Mouse (Mus musculus) neural tube, postnatal 0 days (tissue): ENCODE results near the gene H2-Q6. TPM values are rescaled to one million over a fixed set of nuclear protein-coding genes. Genes with fewer than 3 reads are reported as not detected.

Experiments used
- polyA plus RNA-seq: library from polyadenylated mRNA; unstranded; fragments of >200 nt; fragmentation: Nextera tagmentation; extraction: Ambion mirVana; gene quantifications from 2 replicates; pipeline ENCODE4 v1.2.1, GENCODE M21; 2015

H2-Q6 gene
- polyA plus RNA-seq = 0.92 and 1.9 TPM in 2 replicates

DNA sequence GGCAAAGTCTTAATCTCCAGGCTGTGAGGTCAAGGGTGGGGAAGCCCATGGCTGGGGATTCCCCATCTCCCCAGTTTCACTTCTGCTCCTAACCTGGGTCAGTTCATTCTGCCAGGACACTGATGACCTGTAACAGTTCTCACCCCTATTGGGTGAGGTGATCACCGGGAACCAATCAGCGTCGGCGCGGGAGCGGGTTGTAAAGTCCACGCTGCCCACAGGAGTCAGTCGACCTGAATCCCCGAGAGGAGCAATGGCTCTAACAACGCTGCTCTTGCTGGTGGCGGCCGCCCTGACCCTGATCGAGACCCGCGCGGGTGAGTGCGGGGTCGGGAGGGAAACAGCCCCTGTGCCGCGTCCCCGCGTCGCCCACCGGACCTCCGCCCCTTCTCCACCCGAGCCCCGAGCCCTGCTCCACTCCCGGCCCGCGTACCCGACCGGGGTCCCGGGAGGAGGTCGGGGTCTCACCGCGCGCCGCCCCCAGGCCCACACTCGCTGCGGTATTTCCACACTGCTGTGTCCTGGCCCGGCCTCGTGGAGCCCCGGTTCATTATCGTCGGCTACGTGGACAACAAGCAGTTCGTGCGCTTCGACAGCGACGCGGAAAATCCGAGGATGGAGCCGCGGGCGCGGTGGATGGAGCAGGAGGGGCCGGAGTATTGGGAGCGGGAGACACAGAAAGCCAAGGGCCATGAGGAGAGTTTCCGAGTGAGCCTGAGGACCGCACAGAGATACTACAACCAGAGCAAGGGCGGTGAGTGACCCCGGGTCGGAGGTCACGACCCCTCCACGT, at the start of gene H2-Q6:
Gene H2-Q6 (plus strand): TSS at position 227 of the 793 bp plus-strand sequence.

DNA sequence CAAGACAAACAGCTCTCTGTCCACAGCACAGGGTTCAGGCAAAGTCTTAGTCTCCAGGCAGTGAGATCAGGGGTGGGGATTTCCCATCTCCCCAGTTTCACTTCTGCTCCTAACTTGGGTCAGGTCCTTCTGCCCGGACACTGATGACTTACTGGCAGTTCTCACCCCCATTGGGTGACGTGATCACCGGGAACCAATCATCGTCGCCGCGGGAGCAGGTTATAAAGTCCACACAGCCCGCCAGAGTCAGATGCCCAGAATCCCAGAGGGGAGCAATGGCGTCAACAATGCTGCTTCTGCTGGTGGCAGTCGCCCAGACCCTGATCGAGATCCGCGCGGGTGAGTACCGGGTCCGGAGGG, 45.3 kb upstream of the H2-Q6 start, which contains the start of gene H2-Q4:
Gene H2-Q4 (plus strand): TSS at position 249 of the 360 bp plus-strand sequence.

GRCm38 (mm10) chr17:35438885-35439284, 14.2 kb downstream of the H2-Q6 start, which contains the start of gene H2-Q7:
Gene H2-Q7, plus strand, starts transcription at chr17:35439155.

DNA sequence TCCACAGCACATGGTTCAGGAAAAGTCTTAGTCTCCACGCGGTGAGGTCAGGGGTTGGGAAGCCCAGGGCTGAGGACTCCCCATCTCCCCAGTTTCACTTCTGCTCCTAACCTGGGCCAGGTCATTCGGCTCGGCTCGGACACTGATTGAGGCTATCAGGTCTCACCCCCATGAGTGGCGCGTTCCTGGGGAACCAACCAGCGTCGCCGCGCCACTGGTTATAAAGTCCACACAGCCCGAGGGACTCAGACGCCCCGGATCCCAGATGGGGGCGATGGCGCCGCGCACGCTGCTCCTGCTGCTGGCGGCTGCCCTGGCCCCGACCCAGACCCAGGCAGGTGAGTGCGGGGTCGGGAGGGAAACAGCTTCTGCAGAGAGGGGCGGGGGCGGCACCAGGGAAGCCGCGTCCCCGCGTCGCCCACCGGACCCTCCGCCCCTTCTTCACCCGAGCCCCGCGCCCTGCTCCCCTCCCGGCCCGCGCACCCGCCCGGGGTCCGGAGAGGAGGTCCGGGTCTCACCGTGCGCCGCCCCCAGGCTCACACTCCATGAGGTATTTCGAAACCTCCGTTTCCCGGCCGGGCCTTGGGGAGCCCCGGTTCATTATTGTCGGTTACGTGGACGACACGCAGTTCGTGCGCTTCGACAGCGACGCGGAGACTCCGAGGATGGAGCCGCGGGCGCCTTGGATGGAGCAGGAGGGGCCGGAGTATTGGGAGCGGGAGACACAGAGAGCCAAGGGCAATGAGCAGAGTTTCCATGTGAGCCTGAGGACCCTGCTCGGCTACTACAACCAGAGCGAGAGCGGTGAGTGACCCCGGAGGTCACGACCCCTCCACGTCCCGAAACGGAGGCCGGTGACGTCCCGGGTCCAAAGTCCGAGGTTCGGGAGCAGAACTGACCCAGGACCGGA, 45.4 kb downstream of the H2-Q6 start, which contains the start of gene H2-Q10:
Gene H2-Q10 (plus strand): TSS at position 248 of the 910 bp plus-strand sequence.

Other genes with a start within 250 kb of the H2-Q6 start
- 15.4 and 15.5 TPM in 2 replicates for gene Aif1, start 248.8 kb upstream of the H2-Q6 start, polyA plus RNA-seq
- 10.1 and 10.9 TPM in 2 replicates for gene Lst1, start 236.4 kb upstream of the H2-Q6 start, polyA plus RNA-seq
- 1.4 and 1.6 TPM in 2 replicates for gene Ltb, start 230.4 kb upstream of the H2-Q6 start, polyA plus RNA-seq
- gene Tnf, start 222.8 kb upstream of the H2-Q6 start, polyA plus RNA-seq = 0.12 TPM in 1 of 2 replicates, not detected in the other
- gene Lta, start 219.5 kb upstream of the H2-Q6 start, polyA plus RNA-seq = 0.71 and 1.0 TPM in 2 replicates
- 0.46 and 0.48 TPM in 2 replicates for gene Gm16181, start 204.0 kb upstream of the H2-Q6 start, polyA plus RNA-seq
- 210 and 227 TPM in 2 replicates for gene Atp6v1g2, start 191.2 kb upstream of the H2-Q6 start, polyA plus RNA-seq
- 12.5 and 13.2 TPM in 2 replicates for gene Nfkbil1, start 189.1 kb upstream of the H2-Q6 start, polyA plus RNA-seq
- 251 and 271 TPM in 2 replicates for gene Ddx39b, start 183.1 kb upstream of the H2-Q6 start, polyA plus RNA-seq
- gene H2-D1, start 162.1 kb upstream of the H2-Q6 start, polyA plus RNA-seq = 158 and 172 TPM in 2 replicates
- 0.65 and 1.1 TPM in 2 replicates for gene H2-Q1, start 104.4 kb upstream of the H2-Q6 start, polyA plus RNA-seq
- gene H2-Q2, start 82.6 kb upstream of the H2-Q6 start, polyA plus RNA-seq = 9.1 and 10.5 TPM in 2 replicates
- 0.97 and 1.9 TPM in 2 replicates for gene H2-Q4, start 45.2 kb upstream of the H2-Q6 start, polyA plus RNA-seq
- 4.0 and 6.8 TPM in 2 replicates for gene H2-Q7, start 14.3 kb downstream of the H2-Q6 start, polyA plus RNA-seq
- 0.56 and 0.66 TPM in 2 replicates for gene H2-Q10, start 45.2 kb downstream of the H2-Q6 start, polyA plus RNA-seq
- not detected in 2 replicates for gene Pou5f1, start 81.2 kb downstream of the H2-Q6 start, polyA plus RNA-seq
- gene Tcf19, start 92.0 kb downstream of the H2-Q6 start, polyA plus RNA-seq = 10.5 and 11.8 TPM in 2 replicates
- gene Cchcr1, start 92.2 kb downstream of the H2-Q6 start, polyA plus RNA-seq = 2.6 and 3.4 TPM in 2 replicates
- gene Psors1c2, start 108.4 kb downstream of the H2-Q6 start, polyA plus RNA-seq = 0.28 and 0.44 TPM in 2 replicates
- 0.05 TPM in 1 of 2 replicates, not detected in the other for gene Cdsn, start 127.3 kb downstream of the H2-Q6 start, polyA plus RNA-seq
- not detected in 2 replicates for gene 2300002M23Rik, start 142.6 kb downstream of the H2-Q6 start, polyA plus RNA-seq
- not detected in 2 replicates for gene Sfta2, start 176.7 kb downstream of the H2-Q6 start, polyA plus RNA-seq
- not detected in 2 replicates for gene Gm9573, start 201.8 kb downstream of the H2-Q6 start, polyA plus RNA-seq
- gene Mucl3, start 218.8 kb downstream of the H2-Q6 start, polyA plus RNA-seq = 0.08 TPM in 1 of 2 replicates, not detected in the other
- 11.0 and 15.0 TPM in 2 replicates for gene Vars2, start 242.7 kb downstream of the H2-Q6 start, polyA plus RNA-seq
- gene Gtf2h4, start 248.9 kb downstream of the H2-Q6 start, polyA plus RNA-seq = 23.4 and 23.8 TPM in 2 replicates